Mouse (Mus musculus): Measurements from ENCODE around the gene Rpusd1. TPM values are rescaled to one million over a fixed set of nuclear protein-coding genes. Genes with fewer than 3 reads are reported as not detected.

Rpusd1 gene
- polyA plus RNA-seq, 1 experiment from 2014 or later = 18.1 TPM

DNA sequence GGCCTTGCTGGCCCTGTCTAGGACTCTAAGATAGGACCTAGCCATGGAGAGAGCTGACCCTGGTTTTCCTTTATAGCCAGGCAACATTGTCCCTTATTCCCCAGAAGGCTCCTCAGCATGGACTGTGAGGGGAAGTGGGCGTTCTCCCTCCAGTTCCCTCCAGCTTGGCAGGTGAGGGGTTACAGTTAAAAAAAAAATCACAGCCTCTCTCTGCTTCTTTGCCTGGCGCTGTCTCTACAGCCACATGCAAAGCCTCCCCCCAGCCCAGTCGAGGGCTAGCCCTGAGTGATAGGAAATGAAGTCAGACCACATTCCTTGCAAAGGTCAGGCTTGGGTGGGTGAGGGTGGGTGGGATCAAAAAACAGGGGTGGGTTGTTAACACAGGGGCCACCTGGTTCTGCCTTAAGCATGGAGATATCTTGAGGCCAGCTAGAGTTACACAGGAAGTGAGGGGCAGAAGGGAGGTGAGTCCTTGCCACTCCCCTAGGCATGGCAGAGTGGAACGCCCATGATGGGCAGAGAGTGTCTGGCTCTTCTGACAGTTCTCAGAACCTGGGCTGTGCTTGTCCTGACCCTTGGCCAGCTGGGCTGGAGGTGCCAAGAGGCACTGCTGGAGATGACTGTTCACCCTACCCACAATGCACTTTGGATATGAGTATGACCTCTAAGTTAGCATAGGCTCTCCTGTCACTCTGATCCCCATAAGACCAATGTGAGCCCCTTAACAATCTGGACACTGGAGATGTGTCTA, 28.3 kb downstream of the Rpusd1 start:
- Histone ChIP-seq H3K4me1 (ENCODE audit: insufficient read depth, low read depth, low read length) (no peaks in the 10 kb centered on the region), H3K9ac (replicated peaks; ENCODE audit: low read depth) (no peak overlapping the region), H3K4me2 (replicated peaks; ENCODE audit: low read depth, low read length) (no peak overlapping the region), H3K36me3 (ENCODE audit: insufficient read depth, low read length) (no peaks in the 10 kb centered on the region), H3K27me3 (replicated peaks; ENCODE audit: insufficient read depth, low read length) (no peaks in the 10 kb centered on the region), H3K9me3 (ENCODE audit: low read length) (no peaks in the 10 kb centered on the region), H3K27ac (ENCODE audit: low read length) (peak overlapping the region; percentile 89), H3K4me3 (ENCODE audit: low read depth, low read length) (no peak overlapping the region)
- no peak for TF ChIP-seq CTCF (IDR thresholded peaks at IDR 0.05)
- peak; percentile 86 for TF ChIP-seq EP300 (IDR thresholded peaks at IDR 0.05)
- 18% methylated on average over 4 of the region's 4 CpGs for WGBS
- peak; percentile 54 for DNase-seq (ENCODE audit: low spot score)
- peak; percentile 51 for ATAC-seq

DNA sequence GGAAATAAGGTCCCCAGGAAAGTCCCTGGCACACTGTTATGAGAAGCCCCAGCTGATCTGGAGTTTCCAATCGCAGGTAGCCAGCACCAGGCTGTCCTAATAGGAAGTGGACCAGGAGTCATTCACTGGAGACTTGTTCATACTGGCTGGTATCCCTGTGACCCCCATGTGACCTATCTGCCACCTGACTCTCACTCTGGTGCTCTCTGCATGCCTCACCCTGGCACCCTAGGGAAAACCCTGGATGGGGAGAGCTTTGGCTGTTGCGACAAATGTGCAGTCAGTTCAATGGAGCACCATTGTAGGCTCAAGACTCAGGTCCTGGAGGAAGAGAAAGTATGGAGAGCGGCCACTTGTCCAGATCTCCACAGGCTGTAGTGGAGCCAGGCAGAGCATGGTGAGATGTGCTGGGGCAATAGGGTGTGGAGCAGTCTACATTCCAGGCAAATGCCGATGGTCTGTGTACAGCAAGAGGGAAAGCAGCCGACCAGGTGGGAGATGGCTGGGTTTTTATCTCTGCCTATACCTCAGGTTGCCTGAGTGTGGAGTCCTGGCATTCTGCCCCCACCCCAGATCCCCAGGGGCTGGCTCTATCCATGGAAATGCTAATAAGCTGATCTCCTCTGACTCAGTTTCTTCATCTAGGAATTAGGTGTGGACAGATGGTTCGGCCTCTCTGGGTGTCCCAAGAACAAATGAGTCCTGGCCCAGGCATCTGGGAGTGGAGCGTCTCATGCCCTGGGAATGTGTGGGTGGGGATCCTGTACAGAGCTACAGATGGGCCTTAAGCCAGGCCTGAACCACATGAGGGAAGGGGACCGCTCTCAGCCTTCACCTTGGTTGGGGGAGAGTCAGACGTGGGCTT, 29.1 kb downstream of the Rpusd1 start:
- no peaks in the 10 kb centered on the region for H3K4me1 ChIP-seq (ENCODE audit: insufficient read depth, low read depth, low read length)
- H3K27me3 ChIP-seq (replicated peaks; ENCODE audit: insufficient read depth, low read length) = no peaks in the 10 kb centered on the region
- no peaks in the 10 kb centered on the region for H3K9me3 ChIP-seq (ENCODE audit: low read length)
- H3K9ac ChIP-seq (replicated peaks; ENCODE audit: low read depth) = no peak overlapping the region
- no peak overlapping the region for H3K4me3 ChIP-seq (ENCODE audit: low read depth, low read length)
- TF ChIP-seq CTCF (IDR thresholded peaks at IDR 0.05) (no peak), EP300 (IDR thresholded peaks at IDR 0.05) (peak; percentile 87)
- DNase-seq (ENCODE audit: low spot score) (peak; percentile 81), ATAC-seq (peak; percentile 87)
- peak overlapping the region; percentile 89 for H3K27ac ChIP-seq (ENCODE audit: low read length)
- no peaks in the 10 kb centered on the region for H3K36me3 ChIP-seq (ENCODE audit: insufficient read depth, low read length)
- no peak overlapping the region for H3K4me2 ChIP-seq (replicated peaks; ENCODE audit: low read depth, low read length)
- 55% methylated on average over 9 of the region's 9 CpGs for WGBS

DNA sequence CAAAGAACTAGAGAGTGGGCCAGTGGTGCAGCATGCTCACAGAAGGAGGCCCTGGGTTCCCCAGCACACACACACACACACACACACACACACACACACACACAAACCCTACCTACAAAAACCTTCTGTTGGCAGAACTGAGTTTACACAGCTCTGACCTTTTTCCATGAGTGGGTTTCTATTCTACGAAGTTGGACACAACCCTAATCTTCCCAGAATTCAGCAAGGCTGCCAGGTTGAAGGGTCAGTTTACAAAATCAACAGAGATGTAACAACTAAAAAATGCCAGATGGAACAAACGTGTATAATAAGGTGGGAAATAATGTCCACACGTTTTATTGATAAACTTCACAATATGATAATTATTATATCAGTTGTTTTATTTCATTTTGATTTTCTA, 30.2 kb downstream of the Rpusd1 start:
- ATAC-seq (no peak), DNase-seq (ENCODE audit: low spot score) (no peak)
- H3K27ac ChIP-seq (ENCODE audit: low read length) = peak overlapping the region; percentile 89
- WGBS = 42% methylated on average over 3 of the region's 3 CpGs
- no peaks in the 10 kb centered on the region for H3K36me3 ChIP-seq (ENCODE audit: insufficient read depth, low read length)
- H3K9me3 ChIP-seq (ENCODE audit: low read length) = no peaks in the 10 kb centered on the region
- H3K9ac ChIP-seq (replicated peaks; ENCODE audit: low read depth) = no peak overlapping the region
- TF ChIP-seq CTCF (IDR thresholded peaks at IDR 0.05) = no peak
- no peak for TF ChIP-seq EP300 (IDR thresholded peaks at IDR 0.05)
- no peak overlapping the region for H3K4me2 ChIP-seq (replicated peaks; ENCODE audit: low read depth, low read length)
- no peaks in the 10 kb centered on the region for H3K4me1 ChIP-seq (ENCODE audit: insufficient read depth, low read depth, low read length)
- no peak overlapping the region for H3K4me3 ChIP-seq (ENCODE audit: low read depth, low read length)
- H3K27me3 ChIP-seq (replicated peaks; ENCODE audit: insufficient read depth, low read length) = no peaks in the 10 kb centered on the region

DNA sequence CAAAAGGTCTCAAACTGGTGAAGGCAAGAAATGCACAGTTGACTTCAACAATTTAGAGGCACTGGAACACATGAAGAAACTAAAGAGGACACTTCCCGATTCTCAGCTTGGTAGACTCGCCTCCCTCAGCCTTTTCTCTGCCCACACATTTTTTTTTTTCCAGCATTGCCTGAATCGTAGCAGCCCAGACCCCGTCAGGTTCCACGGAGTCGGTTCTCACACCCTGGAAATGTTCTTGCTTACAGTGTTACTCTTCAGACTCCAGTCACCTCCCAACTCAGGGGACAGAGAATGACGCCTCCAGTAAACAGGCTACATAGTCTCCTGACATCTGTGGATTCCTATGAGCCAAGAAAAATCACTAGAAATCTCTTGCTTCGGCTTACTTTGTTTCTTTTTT, 32.7 kb downstream of the Rpusd1 start:
- WGBS = 64% methylated on average over 8 of the region's 8 CpGs
- no peaks in the 10 kb centered on the region for H3K27me3 ChIP-seq (replicated peaks; ENCODE audit: insufficient read depth, low read length)
- no peak overlapping the region for H3K4me3 ChIP-seq (ENCODE audit: low read depth, low read length)
- DNase-seq (ENCODE audit: low spot score) = no peak
- H3K9me3 ChIP-seq (ENCODE audit: low read length) = no peaks in the 10 kb centered on the region
- H3K9ac ChIP-seq (replicated peaks; ENCODE audit: low read depth) = no peak overlapping the region
- H3K4me2 ChIP-seq (replicated peaks; ENCODE audit: low read depth, low read length) = no peak overlapping the region
- no peak overlapping the region for H3K27ac ChIP-seq (ENCODE audit: low read length)
- no peak for ATAC-seq
- TF ChIP-seq EP300 (IDR thresholded peaks at IDR 0.05) (no peak), CTCF (IDR thresholded peaks at IDR 0.05) (no peak)
- no peaks in the 10 kb centered on the region for H3K4me1 ChIP-seq (ENCODE audit: insufficient read depth, low read depth, low read length)
- H3K36me3 ChIP-seq (ENCODE audit: insufficient read depth, low read length) = no peaks in the 10 kb centered on the region

DNA sequence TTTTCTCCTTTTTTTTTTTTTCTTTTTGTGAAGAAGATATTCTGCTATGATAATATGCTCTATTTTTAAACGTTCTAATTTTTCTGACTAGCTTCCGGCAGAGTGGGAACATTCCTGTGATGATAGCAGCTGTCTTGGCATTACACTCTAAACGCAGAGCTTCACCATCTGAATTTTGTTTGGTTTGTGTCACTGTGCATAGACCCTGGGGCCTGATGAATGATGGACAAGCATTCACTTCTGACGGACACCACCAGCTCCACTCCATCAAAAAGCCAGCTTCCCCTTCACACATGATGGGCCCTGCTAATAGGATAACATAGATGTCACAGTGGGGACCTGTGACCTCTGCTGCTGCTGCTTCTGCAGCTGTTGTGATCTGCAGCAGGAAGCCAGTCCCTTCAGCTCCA, 34.1 kb downstream of the Rpusd1 start:
- TF ChIP-seq EP300 (IDR thresholded peaks at IDR 0.05) (no peak), CTCF (IDR thresholded peaks at IDR 0.05) (no peak)

DNA sequence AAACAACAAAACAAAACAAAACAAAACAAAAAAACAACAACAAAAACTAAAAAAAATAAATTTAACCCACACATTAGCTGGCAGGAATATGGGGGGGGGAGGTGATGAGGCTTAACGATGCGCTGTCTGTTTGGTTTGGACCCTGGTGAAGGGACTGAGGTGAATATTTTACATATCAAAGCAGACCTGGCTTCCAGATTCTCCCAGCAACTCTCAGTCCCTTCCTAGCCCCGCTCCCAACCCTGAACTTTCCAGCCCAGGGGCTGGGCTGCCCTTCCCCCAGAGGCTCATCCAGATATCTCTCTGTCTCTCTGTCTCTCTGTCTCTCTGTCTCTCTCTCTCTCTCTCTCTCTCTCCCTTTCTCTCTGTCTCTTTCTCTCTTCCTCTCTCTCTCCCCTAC, 35.1 kb downstream of the Rpusd1 start:
- no peak overlapping the region for H3K9ac ChIP-seq (replicated peaks; ENCODE audit: low read depth)
- WGBS = 42% methylated on average over 3 of the region's 3 CpGs
- H3K9me3 ChIP-seq (ENCODE audit: low read length) = no peaks in the 10 kb centered on the region
- no peaks in the 10 kb centered on the region for H3K4me1 ChIP-seq (ENCODE audit: insufficient read depth, low read depth, low read length)
- ATAC-seq = no peak
- no peak overlapping the region for H3K4me2 ChIP-seq (replicated peaks; ENCODE audit: low read depth, low read length)
- no peak overlapping the region for H3K27ac ChIP-seq (ENCODE audit: low read length)
- H3K4me3 ChIP-seq (ENCODE audit: low read depth, low read length) = no peak overlapping the region
- no peak for DNase-seq (ENCODE audit: low spot score)
- no peaks in the 10 kb centered on the region for H3K36me3 ChIP-seq (ENCODE audit: insufficient read depth, low read length)
- no peaks in the 10 kb centered on the region for H3K27me3 ChIP-seq (replicated peaks; ENCODE audit: insufficient read depth, low read length)
- no peak for TF ChIP-seq EP300 (IDR thresholded peaks at IDR 0.05)

More for the DNA sequence above, 34.1 kb downstream of the Rpusd1 start:
- Histone ChIP-seq H3K4me1 (ENCODE audit: insufficient read depth, low read depth, low read length) (no peaks in the 10 kb centered on the region), H3K9me3 (ENCODE audit: low read length) (no peaks in the 10 kb centered on the region), H3K27ac (ENCODE audit: low read length) (no peak overlapping the region), H3K27me3 (replicated peaks; ENCODE audit: insufficient read depth, low read length) (no peaks in the 10 kb centered on the region), H3K4me3 (ENCODE audit: low read depth, low read length) (no peak overlapping the region), H3K4me2 (replicated peaks; ENCODE audit: low read depth, low read length) (no peak overlapping the region), H3K36me3 (ENCODE audit: insufficient read depth, low read length) (no peaks in the 10 kb centered on the region), H3K9ac (replicated peaks; ENCODE audit: low read depth) (no peak overlapping the region)
- 21% methylated on average over 4 of the region's 4 CpGs for WGBS
- peak; percentile 2; the same call in 1 of the 2 replicates for ATAC-seq
- peak; percentile 59 for DNase-seq (ENCODE audit: low spot score)

Measured in lung, postnatal 0 days (tissue).